Mouse (Mus musculus): ENCODE results near the gene Fam185a.
A peak's percentile ranks its signal among the peaks of the same experiment; 100 is the strongest.

Gene Fam185a

DNA sequence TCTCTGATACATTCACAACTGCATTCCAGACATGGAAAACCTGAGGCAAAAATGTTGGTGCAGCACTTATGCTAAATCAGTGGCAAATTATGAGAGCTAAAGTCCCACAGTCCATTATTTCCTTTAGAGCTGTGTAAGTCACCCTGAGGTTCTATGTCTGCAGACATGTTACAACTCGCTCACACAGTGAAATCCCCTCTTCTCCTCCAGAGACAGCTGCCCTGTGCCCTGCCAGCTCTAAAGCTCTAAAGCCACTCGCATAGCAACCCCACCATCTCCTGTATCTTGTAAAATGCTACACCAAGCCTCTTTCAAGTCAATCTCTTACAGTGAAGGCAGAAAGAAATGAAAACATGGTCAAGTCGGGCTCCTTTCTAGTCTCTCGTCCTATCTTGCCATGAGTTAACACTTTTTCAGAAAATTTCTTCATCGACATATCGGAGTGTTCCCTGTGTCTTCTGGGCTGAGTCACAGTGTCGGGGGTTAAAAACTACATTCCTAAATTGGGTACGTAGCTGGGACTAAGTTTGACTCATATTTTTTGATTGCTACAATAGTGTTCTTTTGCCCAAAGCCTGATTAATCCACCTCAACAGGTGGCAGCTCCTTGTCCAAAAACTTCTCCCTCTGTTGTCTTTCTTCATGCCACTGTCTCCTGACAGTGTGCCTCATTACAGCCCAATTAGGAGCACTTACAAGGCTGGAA, 68.7 kb downstream of the Fam185a start:
- DNase-seq (ENCODE audit: low read depth): no peak

GRCm38 (mm10) chr5:21494781-21495180, 70.0 kb downstream of the Fam185a start:
- DNase-seq (ENCODE audit: low read depth): no peak

GRCm38 (mm10) chr5:21496321-21496720, 71.6 kb downstream of the Fam185a start:
- no peak for DNase-seq (ENCODE audit: low read depth)

- no peak for DNase-seq (ENCODE audit: low read depth)
Measured at GRCm38 (mm10) chr5:21496881-21497280, 72.1 kb downstream of the Fam185a start.

- DNase-seq (ENCODE audit: low read depth): no peak
Measured at GRCm38 (mm10) chr5:21498490-21498889, 73.7 kb downstream of the Fam185a start.

DNA sequence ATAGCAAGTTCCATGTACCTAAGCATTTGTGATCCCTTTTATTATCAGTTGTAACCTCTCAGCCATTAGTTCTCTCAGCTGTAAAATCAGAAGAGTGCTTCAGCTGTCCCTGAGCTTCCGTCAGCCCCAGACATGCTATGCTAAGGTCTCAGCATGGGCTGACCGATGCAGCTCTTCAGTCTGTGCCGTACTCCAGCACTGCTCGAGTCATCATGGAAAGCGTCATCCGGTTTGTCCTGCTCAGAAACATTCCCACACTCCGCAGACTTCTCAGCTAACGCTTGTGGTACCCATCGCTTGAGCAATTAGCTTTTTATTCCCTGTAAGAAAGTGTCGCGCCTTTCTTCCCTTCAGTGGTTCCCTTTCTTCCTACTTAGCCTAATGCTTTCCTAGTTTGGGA, 74.2 kb downstream of the Fam185a start:
- no peak for DNase-seq (ENCODE audit: low read depth)

DNA sequence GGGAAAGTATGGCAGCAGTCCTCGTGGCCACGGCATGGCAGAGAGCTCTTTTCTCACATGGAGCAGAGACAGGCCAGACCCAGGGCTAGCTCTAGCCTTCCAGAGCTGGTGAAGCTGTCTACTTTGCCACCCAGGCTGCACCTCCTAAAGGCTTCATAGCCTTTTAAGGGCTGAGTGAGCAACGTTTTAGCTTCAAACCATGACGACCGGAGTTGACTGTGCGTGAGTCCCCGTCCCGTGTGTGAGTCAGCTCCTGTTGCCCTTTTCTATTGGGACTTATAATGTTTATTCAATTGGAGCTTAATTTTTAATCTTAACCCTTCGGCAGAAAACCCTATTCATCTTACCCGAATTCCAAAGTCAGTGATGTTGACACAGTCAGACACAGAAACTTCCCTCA, 75.4 kb downstream of the Fam185a start:
- no peak for DNase-seq (ENCODE audit: low read depth)

- DNase-seq (ENCODE audit: low read depth): no peak
Measured at GRCm38 (mm10) chr5:21500941-21501340, 76.2 kb downstream of the Fam185a start.

- no peak for DNase-seq (ENCODE audit: low read depth)
Measured at GRCm38 (mm10) chr5:21502936-21503610, 78.3 kb downstream of the Fam185a start.

- no peak for DNase-seq (ENCODE audit: low read depth)
Measured at GRCm38 (mm10) chr5:21505159-21505558, 80.4 kb downstream of the Fam185a start.

- DNase-seq (ENCODE audit: low read depth): no peak
Measured at GRCm38 (mm10) chr5:21506887-21507286, 82.1 kb downstream of the Fam185a start.

DNA sequence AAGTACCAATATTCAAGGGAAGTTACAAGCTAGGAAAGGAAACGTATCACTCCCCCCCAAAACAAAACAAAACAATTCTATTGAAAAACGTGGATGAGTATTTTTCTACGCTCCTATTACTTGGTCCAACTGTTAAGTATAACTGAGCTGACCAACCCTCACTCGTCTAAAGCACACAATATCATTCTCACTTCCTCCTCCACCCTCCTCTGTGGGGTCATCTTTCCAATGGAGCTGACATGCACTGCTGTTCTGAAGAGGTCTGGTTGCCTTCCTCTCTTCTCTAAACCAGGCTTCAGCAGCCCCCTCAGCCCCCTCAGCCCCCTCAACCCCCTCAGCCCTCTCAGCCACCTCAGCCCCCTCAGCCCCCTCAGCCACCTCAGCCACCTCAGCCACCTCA, 85.0 kb downstream of the Fam185a start:
- no peak for DNase-seq (ENCODE audit: low read depth)

DNA sequence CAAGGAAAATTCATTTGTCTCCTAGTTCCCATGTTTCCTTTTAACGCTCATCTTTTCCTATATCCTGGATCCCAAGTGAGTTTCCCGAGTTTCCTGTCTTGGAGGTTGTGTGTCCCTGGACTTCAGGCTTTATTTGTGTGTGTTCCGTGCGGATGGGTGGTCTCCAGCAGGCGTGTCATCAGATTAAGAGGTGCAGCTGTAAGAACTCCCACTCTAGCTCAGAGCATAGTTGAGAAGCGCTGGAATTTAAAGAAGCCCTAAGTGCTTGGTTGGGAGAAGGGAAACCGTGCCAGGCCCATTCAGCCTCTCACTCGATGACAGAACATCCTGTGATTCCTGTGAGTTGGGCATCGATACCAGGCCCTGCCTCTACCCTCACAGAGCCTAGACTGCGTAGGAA, 88.6 kb downstream of the Fam185a start:
- no peak for DNase-seq (ENCODE audit: low read depth)

DNA sequence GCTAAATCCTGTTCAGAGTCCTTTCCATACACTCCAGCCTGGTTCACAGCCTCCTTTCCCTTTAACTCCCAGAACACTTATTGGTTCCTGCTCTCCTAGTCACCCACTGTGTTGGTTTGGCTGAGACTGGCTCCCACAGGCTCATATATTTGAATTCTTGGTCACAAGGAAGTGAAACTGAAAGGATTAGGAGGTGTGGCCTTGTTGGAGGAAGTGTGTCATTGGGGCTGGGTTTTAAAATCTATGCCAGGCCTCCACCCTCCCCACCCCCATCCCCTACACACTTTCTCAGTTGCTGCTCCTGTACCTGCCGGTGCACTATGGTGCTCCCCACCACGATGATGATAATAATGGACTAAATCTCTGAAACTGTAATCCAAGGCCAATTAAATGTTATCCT, 92.8 kb downstream of the Fam185a start:
- peak; percentile 3 for DNase-seq (ENCODE audit: low read depth)

DNA sequence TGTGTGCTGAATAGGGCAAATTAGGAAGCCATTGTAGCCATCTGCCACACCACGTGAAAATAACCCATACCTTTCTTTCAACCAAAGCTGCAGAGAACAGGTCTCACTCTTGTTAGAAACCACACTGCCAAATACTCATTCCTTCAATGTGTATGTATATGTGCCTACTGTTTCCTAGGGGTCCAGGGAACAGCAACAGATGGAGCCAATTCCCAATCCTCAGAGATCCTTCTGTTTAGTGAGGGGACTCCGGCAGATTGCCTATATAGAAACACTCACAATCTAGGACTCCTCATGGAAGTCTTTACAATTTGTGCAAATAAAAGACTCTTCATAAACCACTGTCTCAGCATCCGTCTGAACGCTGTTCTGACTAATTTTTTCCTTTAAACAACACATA, 93.4 kb downstream of the Fam185a start:
- DNase-seq (ENCODE audit: low read depth): no peak

DNA sequence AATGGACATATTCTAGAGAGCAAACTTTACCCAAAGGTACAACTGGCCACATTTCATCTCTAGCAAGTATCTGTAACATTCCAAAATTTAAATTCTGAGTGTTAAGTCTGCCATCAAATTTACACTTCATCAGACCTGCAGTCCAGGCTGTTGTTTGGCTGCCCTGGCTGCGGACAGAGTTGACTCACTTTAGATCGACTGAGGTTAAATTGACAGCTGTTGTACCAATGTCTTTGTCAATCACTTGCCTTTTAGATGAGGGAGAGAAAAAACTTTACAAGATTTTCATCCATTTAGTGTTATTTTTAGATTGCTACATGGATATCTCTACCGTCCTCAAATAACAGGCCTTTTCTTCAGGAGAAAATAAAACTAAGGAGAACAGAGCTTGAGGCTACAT, 94.4 kb downstream of the Fam185a start:
- no peak for DNase-seq (ENCODE audit: low read depth)

GRCm38 (mm10) chr5:21526835-21527485, 102.2 kb downstream of the Fam185a start:
- no peak for DNase-seq (ENCODE audit: low read depth)

DNA sequence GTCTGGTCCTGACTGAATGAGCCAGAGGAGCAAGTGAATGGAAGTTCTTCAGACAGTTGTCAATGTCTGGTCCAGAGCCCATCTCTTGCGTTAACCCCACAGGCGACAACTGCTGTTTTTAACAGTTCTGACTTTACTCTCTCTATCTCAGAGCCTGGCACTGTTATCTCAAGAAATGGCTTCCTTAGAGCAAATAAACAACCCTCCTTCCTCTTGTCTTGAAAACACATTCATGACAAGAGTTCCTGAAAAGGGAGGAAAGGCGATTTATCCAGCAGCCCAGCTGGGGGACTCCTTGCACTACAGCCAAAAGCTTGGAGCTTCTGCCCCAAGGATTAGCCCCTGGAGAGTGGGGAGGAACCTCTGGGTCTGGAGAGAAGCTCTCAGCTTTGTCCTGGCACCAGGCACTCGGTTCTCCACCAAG, 102.7 kb downstream of the Fam185a start:
- no peak for DNase-seq (ENCODE audit: low read depth)

- no peak for DNase-seq (ENCODE audit: low read depth)
Measured at GRCm38 (mm10) chr5:21528068-21528842, 103.5 kb downstream of the Fam185a start.

DNA sequence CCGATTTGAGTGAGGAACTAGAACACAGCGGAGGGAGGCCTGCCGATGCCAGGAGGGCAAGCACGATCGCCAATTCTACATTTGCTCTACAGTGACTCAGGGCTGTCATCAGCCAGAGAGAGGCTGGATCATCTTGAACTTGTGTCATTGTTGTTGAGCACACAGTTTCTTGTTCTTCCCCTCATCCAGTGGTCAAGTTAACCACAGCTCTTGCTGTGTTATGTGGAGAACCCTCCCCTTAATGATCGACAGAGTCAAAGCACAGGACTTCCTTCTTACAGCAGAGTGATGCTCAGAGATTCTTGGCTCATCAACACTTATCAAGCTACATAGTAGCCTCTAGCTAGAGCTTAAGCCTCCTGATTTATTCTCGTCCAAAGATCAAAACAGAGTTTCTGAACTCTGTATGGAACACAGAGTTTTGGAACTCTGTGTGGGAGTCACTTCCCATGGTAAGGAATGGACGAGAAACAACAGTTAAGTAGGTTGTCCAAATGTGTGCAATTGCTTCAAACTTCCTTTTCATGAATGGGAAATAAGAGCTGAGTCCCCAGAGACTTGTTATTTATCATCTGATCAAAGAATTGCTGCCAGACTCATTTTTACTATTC, 104.5 kb downstream of the Fam185a start:
- DNase-seq (ENCODE audit: low read depth): no peak
